Mouse (Mus musculus): ENCODE data around the gene Cox5a.

DNA sequence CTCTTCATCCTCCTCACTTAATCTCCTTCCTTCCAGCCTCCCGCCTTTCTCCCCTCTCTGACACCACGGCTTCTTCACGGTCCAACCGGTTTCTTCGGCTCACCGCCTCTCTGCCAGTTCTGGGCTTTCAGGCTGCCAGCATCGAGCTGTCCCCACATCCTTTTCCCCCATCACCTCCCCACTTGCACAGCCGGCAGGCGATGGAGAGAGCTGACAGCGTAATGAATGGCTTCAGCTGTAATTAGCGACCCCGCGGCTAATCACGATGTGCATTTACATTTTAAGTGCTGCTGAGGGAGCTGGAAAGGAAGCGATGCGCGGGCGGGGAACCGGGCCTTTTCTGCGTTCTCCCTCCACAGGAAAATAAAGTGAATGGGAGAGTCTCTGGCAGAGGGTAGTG, 19.2 kb upstream of the Cox5a start:
- TF ChIP-seq CTCF (IDR thresholded peaks at IDR 0.05; ENCODE audit: borderline replicate concordance, control insufficient read depth, extremely low read depth, insufficient read depth, low read length, poor library complexity): no peak
- TF ChIP-seq POLR2A (IDR thresholded peaks at IDR 0.05; ENCODE audit: control insufficient read depth, extremely low read depth, insufficient read depth, low read length, poor library complexity): no peak
